Mouse (Mus musculus): ENCODE results near the gene Phrf1.

DNA sequence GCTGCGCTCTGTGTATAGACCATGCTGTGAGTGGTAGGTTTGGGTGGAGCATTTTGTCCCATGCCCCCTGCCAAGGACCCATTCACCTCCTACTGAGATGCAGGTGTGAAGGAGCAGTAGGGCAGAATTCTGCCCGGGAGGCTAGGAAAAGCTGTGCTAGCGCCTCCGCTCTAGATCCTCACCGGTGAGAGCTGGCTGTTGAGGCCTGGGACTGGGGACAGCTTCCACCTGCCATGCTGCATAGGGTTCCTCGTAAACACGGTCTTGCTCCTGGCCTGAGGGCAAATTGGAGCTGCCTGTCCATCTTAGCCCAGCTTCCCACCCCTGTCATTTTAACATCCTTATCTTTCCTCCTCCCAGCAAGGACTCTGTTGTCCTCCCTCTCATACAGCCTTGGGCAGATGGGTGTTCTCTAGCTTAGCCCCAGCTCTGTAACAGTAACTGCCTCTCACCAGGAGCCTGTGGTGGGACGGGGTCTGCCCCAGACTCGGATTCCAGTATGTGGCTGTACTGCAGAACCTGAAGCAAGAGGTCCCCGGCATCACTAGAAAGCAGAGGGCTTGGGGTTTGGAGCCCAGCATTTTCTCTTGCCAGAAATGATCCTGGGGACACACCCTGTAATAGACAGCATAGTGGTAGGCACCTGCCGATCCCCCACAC lies 35.6 kb downstream of the Phrf1 start:
- TF ChIP-seq POLR2A (IDR thresholded peaks at IDR 0.05; ENCODE audit: low read depth, low read length) (no peak), CTCF (IDR thresholded peaks at IDR 0.05; ENCODE audit: borderline replicate concordance, insufficient read depth, low read length) (no peak)
